Mouse (Mus musculus) neural tube, embryonic 14.5 days (tissue): ENCODE data around the gene Xpo4. TPM values are rescaled to one million over a fixed set of nuclear protein-coding genes. Genes with fewer than 3 reads are reported as not detected.
"Not testable (repeated sequence)": the region's sequence is repeated elsewhere in the genome, so short reads cannot be mapped to it uniquely, and the experiment has no call there.

Source experiments
- ATAC-seq: fragments of 200-750 bp; cut with Nextera tagmentation; 2 replicates; pipeline ENCODE4 v1.8.0; 2017; ENCODE audit warnings: low read depth, mild to moderate bottlenecking, moderate TSS enrichment, moderate library complexity
- H3K27ac ChIP-seq: fragments of 300-500 bp; sonication (generic); 2 replicates; pipeline ENCODE4 v1.5.1; 2014; ENCODE audit warnings: low read depth, mild to moderate bottlenecking, control low read depth, low read length, moderate library complexity, mixed read lengths
- H3K27me3 ChIP-seq: fragments of 300-500 bp; sonication (generic); 2 replicates; pipeline ENCODE4 v1.6.1; 2014; ENCODE audit warnings: low read length; ENCODE audit not compliant: control insufficient read depth, insufficient read depth
- H3K36me3 ChIP-seq: fragments of 300-500 bp; sonication (generic); 2 replicates; pipeline ENCODE4 v1.6.1; 2014; ENCODE audit warnings: low read length, mixed read lengths; ENCODE audit not compliant: control insufficient read depth, insufficient read depth
- H3K4me1 ChIP-seq: fragments of 300-500 bp; sonication (generic); 2 replicates; pipeline ENCODE4 v1.6.1; 2014; ENCODE audit warnings: low read length; ENCODE audit not compliant: control insufficient read depth, insufficient read depth
- H3K4me2 ChIP-seq: fragments of 300-500 bp; sonication (generic); 2 replicates; pipeline ENCODE4 v1.6.1; 2014; ENCODE audit warnings: mild to moderate bottlenecking, low read depth, low read length, control low read depth
- H3K4me3 ChIP-seq: fragments of 300-500 bp; sonication (generic); 2 replicates; pipeline ENCODE4 v1.5.1; 2014; ENCODE audit warnings: low read depth, low read length, control low read depth, mixed read lengths
- H3K9ac ChIP-seq: fragments of 300-500 bp; sonication (generic); replicated peaks from 2 replicates; pipeline ENCODE4 v1.6.1; 2014; ENCODE audit warnings: low read depth, mild to moderate bottlenecking, control low read depth, low read length, mixed read lengths
- H3K9me3 ChIP-seq: fragments of 300-500 bp; sonication (generic); 2 replicates; pipeline ENCODE4 v1.6.1; 2016; ENCODE audit warnings: low read length; ENCODE audit not compliant: control insufficient read depth
- whole genome bisulfite sequencing: fragments of 180-500 bp; shearing (Covaris S2); extraction: QIAGEN DNeasy Blood & Tissue Kit; methylation state at CpG from one replicate; pipeline ENCODE4 v1.1.7; 2014; 5-methylcytosine and 5-hydroxymethylcytosine counted together
- polyA plus RNA-seq: library from polyadenylated mRNA; unstranded; fragments of >200 nt; fragmentation: Nextera tagmentation; extraction: Ambion mirVana; gene quantifications from 2 replicates; pipeline ENCODE4 v1.2.1, GENCODE M21; 2014

Gene Xpo4
- polyA plus RNA-seq, 1 experiment from 2014 or later = 18.0 TPM

DNA sequence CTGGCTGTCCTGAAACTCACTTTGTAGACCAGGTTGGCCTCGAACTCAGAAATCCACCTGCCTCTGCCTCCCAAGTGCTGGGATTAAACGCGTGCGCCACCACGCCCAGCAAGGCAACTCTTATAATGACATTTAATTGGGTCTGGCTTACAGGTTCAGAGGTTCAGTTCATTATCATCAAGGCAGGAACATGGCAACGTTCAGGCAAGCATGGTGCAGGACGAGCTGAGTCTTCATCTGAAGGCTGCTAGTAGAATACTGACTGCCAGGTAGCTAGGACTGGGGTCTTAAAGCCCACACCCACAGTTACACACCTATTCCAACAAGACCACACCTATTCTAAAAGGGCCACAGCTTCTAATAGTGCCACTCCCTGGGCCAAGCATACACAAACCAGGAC lies 22.8 kb upstream of the Xpo4 start:
- not testable (repeated sequence) for H3K4me1 ChIP-seq, H3K27ac ChIP-seq, H3K27me3 ChIP-seq, H3K4me3 ChIP-seq, H3K4me2 ChIP-seq, H3K9me3 ChIP-seq, H3K9ac ChIP-seq, ATAC-seq
- peaks cover 12% of the 10 kb centered on the region; the same call in 1 of the 2 replicates for H3K36me3 ChIP-seq
- 94% methylated on average over 7 of the region's 7 CpGs for WGBS

GRCm38 (mm10) chr14:57687441-57687840 lies 22.2 kb upstream of the Xpo4 start:
- no peaks in the 10 kb centered on the region for H3K4me1 ChIP-seq
- no peak overlapping the region for H3K4me3 ChIP-seq
- H3K9me3 ChIP-seq = no peaks in the 10 kb centered on the region
- peaks cover 12% of the 10 kb centered on the region; the same call in 1 of the 2 replicates for H3K36me3 ChIP-seq
- no peaks in the 10 kb centered on the region for H3K27me3 ChIP-seq
- H3K27ac ChIP-seq = no peak overlapping the region
- no peak for ATAC-seq
- no peak overlapping the region for H3K9ac ChIP-seq
- 86% methylated on average over 5 of the region's 5 CpGs for WGBS
- H3K4me2 ChIP-seq = no peak overlapping the region

- Histone ChIP-seq H3K4me1 (no peaks in the 10 kb centered on the region), H3K9me3 (no peaks in the 10 kb centered on the region), H3K4me2 (no peak overlapping the region), H3K4me3 (no peak overlapping the region), H3K9ac (no peak overlapping the region), H3K27me3 (no peaks in the 10 kb centered on the region), H3K27ac (no peak overlapping the region), H3K36me3 (peaks cover 12% of the 10 kb centered on the region; the same call in 1 of the 2 replicates)
- no peak for ATAC-seq
- whole genome bisulfite sequencing = 87% methylated on average over 6 of the region's 6 CpGs
Measured at GRCm38 (mm10) chr14:57686647-57687046, 21.4 kb upstream of the Xpo4 start.

DNA sequence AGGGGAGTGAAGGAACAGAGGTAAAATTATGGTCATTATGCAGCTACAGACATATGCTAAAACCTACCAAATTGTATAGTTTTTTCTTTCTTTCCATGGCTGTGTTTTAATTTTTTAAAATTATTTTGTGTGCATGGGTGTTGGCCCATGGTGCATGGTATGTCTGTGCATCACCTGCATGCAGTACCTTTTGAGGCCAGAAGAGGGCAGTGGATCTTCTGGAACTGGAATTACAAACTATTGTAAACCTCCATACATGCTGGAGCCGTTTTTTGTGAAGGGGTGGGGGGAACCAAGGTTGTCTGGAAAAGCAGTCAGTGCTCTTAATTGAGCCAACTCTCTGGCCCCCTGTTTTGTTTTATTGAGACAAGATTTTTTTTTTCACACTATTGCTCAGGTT lies 19.3 kb upstream of the Xpo4 start:
- Histone ChIP-seq H3K4me2 (no peak overlapping the region), H3K36me3 (no peaks in the 10 kb centered on the region), H3K4me1 (no peaks in the 10 kb centered on the region), H3K27ac (no peak overlapping the region), H3K9ac (no peak overlapping the region), H3K9me3 (no peaks in the 10 kb centered on the region), H3K27me3 (no peaks in the 10 kb centered on the region), H3K4me3 (no peak overlapping the region)
- 4% methylated on average over 1 of the region's 1 CpGs for WGBS
- no peak for ATAC-seq

- no peaks in the 10 kb centered on the region for H3K4me1 ChIP-seq
Measured at GRCm38 (mm10) chr14:57682751-57683150, 17.5 kb upstream of the Xpo4 start.

GRCm38 (mm10) chr14:57679958-57680535 lies 14.8 kb upstream of the Xpo4 start:
- H3K4me2 ChIP-seq = no peak overlapping the region
- H3K4me3 ChIP-seq = no peak overlapping the region
- no peaks in the 10 kb centered on the region for H3K27me3 ChIP-seq
- no peaks in the 10 kb centered on the region for H3K9me3 ChIP-seq
- no peaks in the 10 kb centered on the region for H3K36me3 ChIP-seq
- no peaks in the 10 kb centered on the region for H3K4me1 ChIP-seq
- WGBS = 38% methylated on average over 5 of the region's 5 CpGs
- no peak overlapping the region for H3K9ac ChIP-seq
- no peak overlapping the region for H3K27ac ChIP-seq
- ATAC-seq = peak; percentile 84

More at GRCm38 (mm10) chr14:57682751-57683150, 17.5 kb upstream of the Xpo4 start:
- H3K36me3 ChIP-seq = no peaks in the 10 kb centered on the region
- H3K27ac ChIP-seq = no peak overlapping the region
- no peak overlapping the region for H3K4me2 ChIP-seq
- WGBS = 87% methylated on average over 4 of the region's 4 CpGs
- no peak overlapping the region for H3K4me3 ChIP-seq
- ATAC-seq = no peak
- no peak overlapping the region for H3K9ac ChIP-seq
- no peaks in the 10 kb centered on the region for H3K9me3 ChIP-seq
- no peaks in the 10 kb centered on the region for H3K27me3 ChIP-seq

GRCm38 (mm10) chr14:57679523-57679922 lies 14.3 kb upstream of the Xpo4 start:
- Histone ChIP-seq H3K27ac (no peak overlapping the region), H3K27me3 (no peaks in the 10 kb centered on the region), H3K4me1 (no peaks in the 10 kb centered on the region), H3K4me2 (no peak overlapping the region), H3K9ac (no peak overlapping the region), H3K4me3 (no peak overlapping the region), H3K36me3 (no peaks in the 10 kb centered on the region), H3K9me3 (no peaks in the 10 kb centered on the region)
- peak; percentile 50; the same call in 1 of the 2 replicates for ATAC-seq
- WGBS = 24% methylated on average over 1 of the region's 1 CpGs

- WGBS = 55% methylated on average over 2 of the region's 2 CpGs
- Histone ChIP-seq H3K27ac (no peak overlapping the region), H3K27me3 (no peaks in the 10 kb centered on the region), H3K4me3 (no peak overlapping the region), H3K9me3 (no peaks in the 10 kb centered on the region), H3K4me2 (no peak overlapping the region), H3K36me3 (no peaks in the 10 kb centered on the region), H3K9ac (no peak overlapping the region), H3K4me1 (no peaks in the 10 kb centered on the region)
- no peak for ATAC-seq
Measured at GRCm38 (mm10) chr14:57675481-57675880, 10.3 kb upstream of the Xpo4 start.

DNA sequence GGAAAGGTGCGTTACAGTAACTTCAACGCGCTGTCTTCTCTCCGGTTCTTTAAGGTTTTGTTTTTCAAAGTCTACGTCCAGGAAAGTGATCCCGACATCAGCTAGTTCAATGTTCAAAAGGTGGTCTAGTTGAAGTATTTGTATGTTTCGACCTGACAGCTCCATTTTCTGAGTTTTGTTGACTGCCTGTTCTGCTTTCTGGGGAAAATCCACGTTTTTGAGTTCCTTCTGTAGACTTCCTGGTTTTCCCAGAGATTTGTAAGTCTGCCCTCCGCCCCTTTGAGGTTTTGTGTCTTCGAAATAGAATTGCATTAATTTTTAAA lies 359 bp upstream of the Xpo4 start:
- Histone ChIP-seq H3K9me3 (no peaks in the 10 kb centered on the region), H3K4me3 (peak overlapping the region; percentile 81), H3K4me2 (peak overlapping the region; percentile 97), H3K9ac (peak overlapping the region; percentile 78), H3K27ac (peak overlapping the region; percentile 96), H3K4me1 (peaks cover 12% of the 10 kb centered on the region), H3K36me3 (no peaks in the 10 kb centered on the region), H3K27me3 (no peaks in the 10 kb centered on the region)
- no peak for ATAC-seq
- WGBS = 12% methylated on average over 10 of the region's 10 CpGs
